Mouse (Mus musculus) forebrain, postnatal 0 days (tissue): ENCODE data around the gene Kcnq4. TPM values are rescaled to one million over a fixed set of nuclear protein-coding genes. Genes with fewer than 3 reads are reported as not detected.

Source experiments
- ATAC-seq: fragments of 200-750 bp; cut with Nextera tagmentation; 2 replicates; pipeline ENCODE4 v1.8.0; 2017; ENCODE audit warnings: mild to moderate bottlenecking, moderate library complexity
- DNase-seq: peaks from one replicate; pipeline ENCODE4 v3.0.0-alpha.2; 2015
- H3K27ac ChIP-seq: fragments of 300-500 bp; sonication (generic); 2 replicates; pipeline ENCODE4 v1.5.1; 2014; ENCODE audit warnings: low read depth, mild to moderate bottlenecking, antibody characterized with exemption, low read length, moderate library complexity, mixed read lengths
- H3K27me3 ChIP-seq: fragments of 300-500 bp; sonication (generic); 2 replicates; pipeline ENCODE4 v1.6.1; 2014; ENCODE audit warnings: mild to moderate bottlenecking, low read length, mixed read lengths; ENCODE audit not compliant: insufficient read depth
- H3K36me3 ChIP-seq: fragments of 300-500 bp; sonication (generic); 2 replicates; pipeline ENCODE4 v1.6.1; 2014; ENCODE audit warnings: mild to moderate bottlenecking, moderate library complexity; ENCODE audit not compliant: insufficient read depth
- H3K4me1 ChIP-seq: fragments of 300-500 bp; sonication (generic); 2 replicates; pipeline ENCODE4 v1.6.1; 2014; ENCODE audit warnings: antibody characterized with exemption; ENCODE audit not compliant: insufficient read depth
- H3K4me2 ChIP-seq: fragments of 300-500 bp; sonication (generic); 2 replicates; pipeline ENCODE4 v1.6.1; 2014; ENCODE audit warnings: low read depth, mild to moderate bottlenecking, moderate library complexity
- H3K4me3 ChIP-seq: fragments of 300-500 bp; sonication (generic); 2 replicates; pipeline ENCODE4 v1.5.1; 2014; ENCODE audit warnings: low read depth, low read length, mixed read lengths
- H3K9ac ChIP-seq: fragments of 300-500 bp; sonication (generic); 2 replicates; pipeline ENCODE4 v1.6.1; 2014; ENCODE audit warnings: mild to moderate bottlenecking
- H3K9me3 ChIP-seq: fragments of 300-500 bp; sonication (generic); 2 replicates; pipeline ENCODE4 v1.6.1; 2016; ENCODE audit warnings: low read length
- CTCF ChIP-seq: sonication (generic); IDR thresholded peaks from 2 replicates; pipeline ENCODE4 v1.5.1; 2016; ENCODE audit warnings: antibody characterized with exemption, control low read depth, low read depth
- WGBS: fragments of 180-500 bp; shearing (Covaris S2); extraction: QIAGEN DNeasy Blood & Tissue Kit; methylation state at CpG from one replicate; pipeline ENCODE4 v1.1.7; 2014; 5-methylcytosine and 5-hydroxymethylcytosine counted together
- polyA plus RNA-seq: library from polyadenylated mRNA; unstranded; fragments of >200 nt; fragmentation: Nextera tagmentation; extraction: Ambion mirVana; gene quantifications from 2 replicates; pipeline ENCODE4 v1.2.1, GENCODE M21; 2015
- total RNA-seq: library from RNA; depleted of rRNA; stranded (reverse); fragments of >200 nt; gene quantifications from 2 replicates; pipeline ENCODE4 v1.2.3, GENCODE M21; 2014

Gene Kcnq4
- total and polyA plus RNA-seq, 2 experiments from 2014 or later, result 7.1 to 11.9 TPM

GRCm38 (mm10) chr4:120726174-120726573, 22.2 kb downstream of the Kcnq4 start:
- H3K27me3 ChIP-seq, result no peaks in the 10 kb centered on the region
- no peaks in the 10 kb centered on the region for H3K36me3 ChIP-seq
- no peak for TF ChIP-seq CTCF
- H3K9me3 ChIP-seq, result no peaks in the 10 kb centered on the region
- peaks cover 7% of the 10 kb centered on the region; the same call in 1 of the 2 replicates for H3K4me1 ChIP-seq
- no peak overlapping the region for H3K4me2 ChIP-seq
- no peak overlapping the region for H3K4me3 ChIP-seq
- no peak for DNase-seq
- H3K9ac ChIP-seq, result no peak overlapping the region
- H3K27ac ChIP-seq, result no peak overlapping the region
- WGBS, result 58% methylated on average over 4 of the region's 4 CpGs
- no peak for ATAC-seq

- no peak for TF ChIP-seq CTCF
- H3K4me2 ChIP-seq, result no peak overlapping the region
Measured at GRCm38 (mm10) chr4:120725516-120726090, 22.8 kb downstream of the Kcnq4 start.

GRCm38 (mm10) chr4:120721574-120721973, 26.8 kb downstream of the Kcnq4 start:
- no peak overlapping the region for H3K4me3 ChIP-seq
- 0 out of 2 replicates have a peak, but pooled peaks cover 2% of the 10 kb centered on the region for H3K4me1 ChIP-seq
- TF ChIP-seq CTCF, result no peak
- H3K36me3 ChIP-seq, result no peaks in the 10 kb centered on the region
- H3K9me3 ChIP-seq, result no peaks in the 10 kb centered on the region
- WGBS, result 61% methylated on average over 2 of the region's 2 CpGs
- no peak for ATAC-seq
- H3K9ac ChIP-seq, result no peak overlapping the region
- H3K4me2 ChIP-seq, result no peak overlapping the region
- no peaks in the 10 kb centered on the region for H3K27me3 ChIP-seq
- no peak overlapping the region for H3K27ac ChIP-seq
- DNase-seq, result no peak

More at GRCm38 (mm10) chr4:120725516-120726090, 22.8 kb downstream of the Kcnq4 start:
- H3K36me3 ChIP-seq, result no peaks in the 10 kb centered on the region
- no peak for DNase-seq
- no peak for ATAC-seq
- no peaks in the 10 kb centered on the region for H3K27me3 ChIP-seq
- H3K27ac ChIP-seq, result no peak overlapping the region
- no peaks in the 10 kb centered on the region for H3K9me3 ChIP-seq
- H3K4me3 ChIP-seq, result no peak overlapping the region
- H3K4me1 ChIP-seq, result 0 out of 2 replicates have a peak, but pooled peaks cover 1% of the 10 kb centered on the region
- no peak overlapping the region for H3K9ac ChIP-seq
- WGBS, result 45% methylated on average over 5 of the region's 5 CpGs

GRCm38 (mm10) chr4:120719152-120719551, 29.3 kb downstream of the Kcnq4 start:
- no peak overlapping the region for H3K4me3 ChIP-seq
- no peak overlapping the region for H3K27ac ChIP-seq
- ATAC-seq, result no peak
- WGBS, result 58% methylated on average over 5 of the region's 5 CpGs
- DNase-seq, result no peak
- no peaks in the 10 kb centered on the region for H3K36me3 ChIP-seq
- H3K4me2 ChIP-seq, result no peak overlapping the region
- no peaks in the 10 kb centered on the region for H3K27me3 ChIP-seq
- H3K4me1 ChIP-seq, result peaks cover 11% of the 10 kb centered on the region; the same call in 1 of the 2 replicates
- H3K9me3 ChIP-seq, result no peaks in the 10 kb centered on the region
- no peak overlapping the region for H3K9ac ChIP-seq
- TF ChIP-seq CTCF, result no peak

GRCm38 (mm10) chr4:120717591-120717990, 30.8 kb downstream of the Kcnq4 start:
- no peak for DNase-seq
- no peak for TF ChIP-seq CTCF
- no peak overlapping the region for H3K4me3 ChIP-seq

GRCm38 (mm10) chr4:120716765-120717164, 31.6 kb downstream of the Kcnq4 start:
- ATAC-seq (no peak), DNase-seq (no peak)
- no peaks in the 10 kb centered on the region for H3K36me3 ChIP-seq
- no peaks in the 10 kb centered on the region for H3K27me3 ChIP-seq
- H3K9me3 ChIP-seq, result no peaks in the 10 kb centered on the region
- peaks cover 11% of the 10 kb centered on the region; the same call in 1 of the 2 replicates for H3K4me1 ChIP-seq
- peak overlapping the region; percentile 32 for H3K4me3 ChIP-seq
- peak overlapping the region; percentile 33; the same call in 1 of the 2 replicates for H3K9ac ChIP-seq
- peak overlapping the region; percentile 74 for H3K4me2 ChIP-seq
- TF ChIP-seq CTCF, result no peak
- H3K27ac ChIP-seq, result no peak overlapping the region
- 20% methylated on average over 12 of the region's 12 CpGs for WGBS

More at GRCm38 (mm10) chr4:120717591-120717990, 30.8 kb downstream of the Kcnq4 start:
- Histone ChIP-seq H3K4me2 (no peak overlapping the region), H3K4me1 (peaks cover 11% of the 10 kb centered on the region; the same call in 1 of the 2 replicates), H3K9me3 (no peaks in the 10 kb centered on the region), H3K9ac (no peak overlapping the region), H3K27me3 (no peaks in the 10 kb centered on the region), H3K36me3 (no peaks in the 10 kb centered on the region), H3K27ac (no peak overlapping the region)
- WGBS, result 60% methylated on average over 8 of the region's 8 CpGs
- ATAC-seq, result no peak

- no peak for TF ChIP-seq CTCF
- H3K27me3 ChIP-seq, result no peaks in the 10 kb centered on the region
- no peak overlapping the region for H3K27ac ChIP-seq
- H3K9ac ChIP-seq, result peak overlapping the region; percentile 41
- DNase-seq (peak; percentile 69), ATAC-seq (peak; percentile 81)
- H3K9me3 ChIP-seq, result no peaks in the 10 kb centered on the region
- peak overlapping the region; percentile 74 for H3K4me2 ChIP-seq
- peaks cover 11% of the 10 kb centered on the region; the same call in 1 of the 2 replicates for H3K4me1 ChIP-seq
- no peaks in the 10 kb centered on the region for H3K36me3 ChIP-seq
- 2% methylated on average over 12 of the region's 12 CpGs for WGBS
- peak overlapping the region; percentile 32 for H3K4me3 ChIP-seq
Measured at GRCm38 (mm10) chr4:120716141-120716571, 32.3 kb downstream of the Kcnq4 start.
